Mouse (Mus musculus): ENCODE data around the gene Nefh. TPM values are rescaled to one million over a fixed set of nuclear protein-coding genes. Genes with fewer than 3 reads are reported as not detected.

Gene Nefh
- polyA plus RNA-seq, 1 experiment: 0.27 TPM

GRCm38 (mm10) chr11:4972967-4973870, 25.4 kb upstream of the Nefh start:
- Histone ChIP-seq H3K36me3 (ENCODE audit: control insufficient read depth, insufficient read depth, low read length) (no peaks in the 10 kb centered on the region), H3K27ac (ENCODE audit: insufficient read depth, low read depth, low read length) (no peak overlapping the region), H3K4me1 (ENCODE audit: control insufficient read depth, insufficient read depth, insufficient read length, low read length) (no peaks in the 10 kb centered on the region), H3K4me3 (ENCODE audit: low read depth, low read length) (no peak overlapping the region), H3K27me3 (ENCODE audit: control insufficient read depth, insufficient read depth, low read length) (no peaks in the 10 kb centered on the region)
- 54% methylated on average over 13 of the region's 13 CpGs for WGBS
- peak; percentile 55; the same call in 1 of the 2 replicates for TF ChIP-seq CTCF (IDR thresholded peaks at IDR 0.05; ENCODE audit: extremely low read depth, insufficient read length, insufficient replicate concordance, low read depth, low read length)
- no peak for TF ChIP-seq POLR2A (IDR thresholded peaks at IDR 0.05; ENCODE audit: low read depth, low read length)

- no peak overlapping the region for H3K27ac ChIP-seq (ENCODE audit: insufficient read depth, low read depth, low read length)
- 74% methylated on average over 10 of the region's 10 CpGs for WGBS
- no peaks in the 10 kb centered on the region for H3K27me3 ChIP-seq (ENCODE audit: control insufficient read depth, insufficient read depth, low read length)
- H3K4me1 ChIP-seq (ENCODE audit: control insufficient read depth, insufficient read depth, insufficient read length, low read length): no peaks in the 10 kb centered on the region
- H3K4me3 ChIP-seq (ENCODE audit: low read depth, low read length): no peak overlapping the region
- H3K36me3 ChIP-seq (ENCODE audit: control insufficient read depth, insufficient read depth, low read length): no peaks in the 10 kb centered on the region
- TF ChIP-seq POLR2A (IDR thresholded peaks at IDR 0.05; ENCODE audit: low read depth, low read length) (no peak), CTCF (IDR thresholded peaks at IDR 0.05; ENCODE audit: extremely low read depth, insufficient read length, insufficient replicate concordance, low read depth, low read length) (no peak)
These were observed 20.5 kb upstream of the Nefh start for GRCm38 (mm10) chr11:4968376-4968775.

- TF ChIP-seq CTCF (IDR thresholded peaks at IDR 0.05; ENCODE audit: extremely low read depth, insufficient read length, insufficient replicate concordance, low read depth, low read length) (no peak), POLR2A (IDR thresholded peaks at IDR 0.05; ENCODE audit: low read depth, low read length) (no peak)
These were observed 19.7 kb upstream of the Nefh start for GRCm38 (mm10) chr11:4967549-4967948.

DNA sequence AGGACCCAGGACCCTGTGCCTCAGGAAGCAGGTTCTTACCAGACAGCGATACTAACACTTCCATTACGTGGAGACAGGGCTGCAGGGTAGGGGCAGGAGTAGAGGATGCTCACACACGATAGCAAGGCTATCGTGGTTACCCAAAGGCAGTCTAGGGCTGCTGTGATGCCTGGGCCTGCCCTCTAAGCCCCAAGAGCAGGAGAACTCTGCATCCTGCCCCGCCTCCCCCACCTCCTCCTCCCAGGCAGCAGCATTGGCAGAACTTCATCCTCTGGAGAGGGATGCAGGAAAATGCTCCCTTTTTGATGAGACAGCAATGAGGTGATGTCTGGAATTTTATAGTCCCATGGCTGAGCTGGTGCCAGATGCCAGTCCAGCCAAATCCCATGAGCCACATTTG, 19.0 kb upstream of the Nefh start:
- Histone ChIP-seq H3K4me1 (ENCODE audit: control insufficient read depth, insufficient read depth, insufficient read length, low read length) (no peaks in the 10 kb centered on the region), H3K36me3 (ENCODE audit: control insufficient read depth, insufficient read depth, low read length) (no peaks in the 10 kb centered on the region), H3K4me3 (ENCODE audit: low read depth, low read length) (no peak overlapping the region), H3K27ac (ENCODE audit: insufficient read depth, low read depth, low read length) (no peak overlapping the region), H3K27me3 (ENCODE audit: control insufficient read depth, insufficient read depth, low read length) (no peaks in the 10 kb centered on the region)
- WGBS: 65% methylated on average over 5 of the region's 5 CpGs
- TF ChIP-seq CTCF (IDR thresholded peaks at IDR 0.05; ENCODE audit: extremely low read depth, insufficient read length, insufficient replicate concordance, low read depth, low read length): no peak
- no peak for TF ChIP-seq POLR2A (IDR thresholded peaks at IDR 0.05; ENCODE audit: low read depth, low read length)

More at GRCm38 (mm10) chr11:4967549-4967948, 19.7 kb upstream of the Nefh start:
- Histone ChIP-seq H3K27ac (ENCODE audit: insufficient read depth, low read depth, low read length) (no peak overlapping the region), H3K27me3 (ENCODE audit: control insufficient read depth, insufficient read depth, low read length) (no peaks in the 10 kb centered on the region), H3K4me3 (ENCODE audit: low read depth, low read length) (no peak overlapping the region), H3K4me1 (ENCODE audit: control insufficient read depth, insufficient read depth, insufficient read length, low read length) (no peaks in the 10 kb centered on the region), H3K36me3 (ENCODE audit: control insufficient read depth, insufficient read depth, low read length) (no peaks in the 10 kb centered on the region)
- 48% methylated on average over 2 of the region's 2 CpGs for WGBS

GRCm38 (mm10) chr11:4966325-4966724, 18.5 kb upstream of the Nefh start:
- WGBS: 52% methylated on average over 2 of the region's 2 CpGs
- Histone ChIP-seq H3K4me3 (ENCODE audit: low read depth, low read length) (no peak overlapping the region), H3K4me1 (ENCODE audit: control insufficient read depth, insufficient read depth, insufficient read length, low read length) (no peaks in the 10 kb centered on the region), H3K36me3 (ENCODE audit: control insufficient read depth, insufficient read depth, low read length) (no peaks in the 10 kb centered on the region), H3K27ac (ENCODE audit: insufficient read depth, low read depth, low read length) (no peak overlapping the region), H3K27me3 (ENCODE audit: control insufficient read depth, insufficient read depth, low read length) (no peaks in the 10 kb centered on the region)
- no peak for TF ChIP-seq POLR2A (IDR thresholded peaks at IDR 0.05; ENCODE audit: low read depth, low read length)
- TF ChIP-seq CTCF (IDR thresholded peaks at IDR 0.05; ENCODE audit: extremely low read depth, insufficient read length, insufficient replicate concordance, low read depth, low read length): no peak

DNA sequence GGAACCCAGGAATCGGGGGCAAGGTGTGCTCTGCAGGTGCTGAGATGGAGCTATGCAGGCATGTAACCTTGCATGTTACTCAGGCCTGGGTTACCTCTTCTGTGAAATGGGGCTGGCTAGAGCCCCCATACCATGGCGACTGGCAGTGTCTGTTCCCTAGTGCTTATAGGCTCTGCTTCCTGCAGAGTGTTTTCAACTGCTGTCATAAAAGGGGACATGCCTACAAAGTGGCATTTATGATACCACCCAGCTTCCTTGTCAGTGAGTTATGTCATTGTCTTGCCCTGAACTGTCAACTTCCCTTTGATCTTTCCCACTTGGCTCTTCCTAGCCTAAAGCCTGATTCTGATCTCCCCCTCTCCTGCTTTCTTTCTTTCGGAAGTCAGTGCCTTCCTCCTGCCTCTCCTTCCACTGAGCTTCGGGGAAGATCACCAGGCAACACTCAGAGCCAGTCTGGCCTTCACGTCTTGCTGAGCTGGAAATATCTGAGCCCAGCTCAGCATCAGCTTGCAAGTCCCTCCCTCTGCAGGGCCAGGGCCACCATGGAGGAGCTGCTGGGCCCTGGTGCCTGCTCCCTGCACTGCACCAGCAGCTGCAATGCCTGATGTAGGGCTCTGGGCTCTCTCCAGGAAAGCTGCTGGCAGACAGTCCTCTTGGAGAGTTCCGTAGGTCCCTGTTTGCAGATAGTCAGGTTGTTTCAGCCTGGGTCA, 15.4 kb upstream of the Nefh start:
- Histone ChIP-seq H3K27me3 (ENCODE audit: control insufficient read depth, insufficient read depth, low read length) (no peaks in the 10 kb centered on the region), H3K36me3 (ENCODE audit: control insufficient read depth, insufficient read depth, low read length) (no peaks in the 10 kb centered on the region), H3K4me3 (ENCODE audit: low read depth, low read length) (no peak overlapping the region), H3K27ac (ENCODE audit: insufficient read depth, low read depth, low read length) (no peak overlapping the region), H3K4me1 (ENCODE audit: control insufficient read depth, insufficient read depth, insufficient read length, low read length) (no peaks in the 10 kb centered on the region)
- no peak for TF ChIP-seq CTCF (IDR thresholded peaks at IDR 0.05; ENCODE audit: extremely low read depth, insufficient read length, insufficient replicate concordance, low read depth, low read length)
- no peak for TF ChIP-seq POLR2A (IDR thresholded peaks at IDR 0.05; ENCODE audit: low read depth, low read length)
- WGBS: 33% methylated on average over 6 of the region's 6 CpGs

GRCm38 (mm10) chr11:4953918-4954317, 6.1 kb upstream of the Nefh start:
- Histone ChIP-seq H3K4me1 (ENCODE audit: control insufficient read depth, insufficient read depth, insufficient read length, low read length) (no peaks in the 10 kb centered on the region), H3K27ac (ENCODE audit: insufficient read depth, low read depth, low read length) (no peak overlapping the region), H3K36me3 (ENCODE audit: control insufficient read depth, insufficient read depth, low read length) (no peaks in the 10 kb centered on the region), H3K27me3 (ENCODE audit: control insufficient read depth, insufficient read depth, low read length) (peaks cover 19% of the 10 kb centered on the region), H3K4me3 (ENCODE audit: low read depth, low read length) (no peak overlapping the region)
- 3% methylated on average over 8 of the region's 8 CpGs for WGBS
- TF ChIP-seq CTCF (IDR thresholded peaks at IDR 0.05; ENCODE audit: extremely low read depth, insufficient read length, insufficient replicate concordance, low read depth, low read length) (no peak), POLR2A (IDR thresholded peaks at IDR 0.05; ENCODE audit: low read depth, low read length) (no peak; the same call in 1 of the 2 replicates)
